Mouse (Mus musculus) CD4-positive helper T cell, adult 2 months (primary cell): ENCODE results near the gene Gm9887.

Experiments
- DNase-seq: peaks from one replicate; pipeline ENCODE4 v3.0.0-alpha.2; 2012; ENCODE audit warnings: low read depth, missing footprints, low spot score

Gm9887 gene

GRCm38 (mm10) chr12:69371854-69372671, at the start of gene Gm9887, which contains the start of gene Arf6:
TSS of gene Gm9887 (minus strand) at chr12:69372458.
TSS of gene Arf6 (plus strand) at chr12:69372150.
- peak; percentile 98 for DNase-seq

GRCm38 (mm10) chr12:69420716-69421115, 48.5 kb upstream of the Gm9887 start:
- peak; percentile 64 for DNase-seq

- DNase-seq = no peak
Observed at GRCm38 (mm10) chr12:69419606-69420005, 47.3 kb upstream of the Gm9887 start.

- no peak for DNase-seq
Observed at GRCm38 (mm10) chr12:69419017-69419605, 46.9 kb upstream of the Gm9887 start.

- no peak for DNase-seq
Observed at GRCm38 (mm10) chr12:69418606-69419005, 46.3 kb upstream of the Gm9887 start.

- DNase-seq = no peak
Observed at GRCm38 (mm10) chr12:69417701-69418291, 45.5 kb upstream of the Gm9887 start.

- peak; percentile 49 for DNase-seq
Observed at GRCm38 (mm10) chr12:69416793-69417192, 44.5 kb upstream of the Gm9887 start.

- no peak for DNase-seq
Observed at GRCm38 (mm10) chr12:69414826-69415572, 42.7 kb upstream of the Gm9887 start.

GRCm38 (mm10) chr12:69413303-69413702, 41.0 kb upstream of the Gm9887 start:
- DNase-seq = peak; percentile 46

- DNase-seq = peak; percentile 64
Observed at GRCm38 (mm10) chr12:69411936-69412335, 39.7 kb upstream of the Gm9887 start.

- DNase-seq = no peak
Observed at GRCm38 (mm10) chr12:69410767-69411166, 38.5 kb upstream of the Gm9887 start.

GRCm38 (mm10) chr12:69402594-69403167, 30.4 kb upstream of the Gm9887 start:
- DNase-seq = peak; percentile 34

- DNase-seq = no peak
Observed at GRCm38 (mm10) chr12:69402100-69402499, 29.8 kb upstream of the Gm9887 start.

GRCm38 (mm10) chr12:69400871-69401286, 28.6 kb upstream of the Gm9887 start:
- DNase-seq = no peak

- DNase-seq = no peak
Observed at GRCm38 (mm10) chr12:69400367-69400766, 28.1 kb upstream of the Gm9887 start.

GRCm38 (mm10) chr12:69394456-69394855, 22.2 kb upstream of the Gm9887 start:
- DNase-seq = no peak

GRCm38 (mm10) chr12:69393076-69393475, 20.8 kb upstream of the Gm9887 start:
- no peak for DNase-seq

GRCm38 (mm10) chr12:69390000-69390698, 17.9 kb upstream of the Gm9887 start:
- DNase-seq = no peak

- no peak for DNase-seq
Observed at GRCm38 (mm10) chr12:69389273-69389938, 17.1 kb upstream of the Gm9887 start.

GRCm38 (mm10) chr12:69388321-69388869, 16.1 kb upstream of the Gm9887 start:
- no peak for DNase-seq
